21 mouse cellular contexts compared by ENCODE assay signal in genomic region chr17:68710701-68711100, GRCm38 (mm10).
DNase-seq lines count a peak whose midpoint lies in the region; ATAC-seq and TF ChIP-seq lines count a peak whose summit lies in the region.
"Had no signal": no experiment of that assay in that cellular context is flagged by ENCODE, and none has a peak within 500 bp of the region (broad histone marks: within the 10 kb centered on the region; RNA-seq: fewer than 3 reads in every experiment).

No protein-coding gene starts in this region.

- H3K4me1 ChIP-seq in embryonic facial prominence, embryonic 14.5 days (ENCODE audit: control insufficient read depth, insufficient read depth, low read length): no peaks in the 10 kb centered on the region
- H3K4me1 ChIP-seq in embryonic facial prominence, embryonic 10.5 days: no peaks in the 10 kb centered on the region
- H3K4me1 ChIP-seq in forebrain, embryonic 11.5 days (replicated peaks; ENCODE audit: control insufficient read depth, insufficient read depth, low read length): no peaks in the 10 kb centered on the region
- H3K4me1 ChIP-seq: hindbrain, embryonic 10.5 days; limb, embryonic 10.5 days; midbrain, embryonic 12.5 days; neural tube, embryonic 15.5 days had no signal

- H3K9me3 ChIP-seq in embryonic facial prominence, embryonic 14.5 days (ENCODE audit: control insufficient read depth, low read length): no peaks in the 10 kb centered on the region
- H3K9me3 ChIP-seq in embryonic facial prominence, embryonic 10.5 days: no peaks in the 10 kb centered on the region
- H3K9me3 ChIP-seq in forebrain, embryonic 11.5 days (ENCODE audit: control insufficient read depth, low read length): no peaks in the 10 kb centered on the region
- H3K9me3 ChIP-seq: hindbrain, embryonic 10.5 days; limb, embryonic 10.5 days; midbrain, embryonic 12.5 days; neural tube, embryonic 15.5 days had no signal

- TF ChIP-seq POLR2A in myocyte (IDR thresholded peaks at IDR 0.05; ENCODE audit: insufficient read length, low read depth): no peak

- H3ac ChIP-seq in myocyte (ENCODE audit: control insufficient read depth, insufficient read length): no peak overlapping the region

- ATAC-seq in embryonic facial prominence, embryonic 14.5 days (ENCODE audit: low read depth): peak; percentile 44; the same call in 1 of the 2 replicates
- no peak for ATAC-seq in activated CD4-positive, CD25-positive, alpha-beta regulatory T cell, adult 4 months
- ATAC-seq in forebrain, embryonic 11.5 days (replicated peaks; ENCODE audit: low FRiP score): no peak
- ATAC-seq: forebrain, embryonic 14.5 days; liver, postnatal 0 days had no signal

- no peaks in the 10 kb centered on the region for H3K79me2 ChIP-seq in myocyte (ENCODE audit: control insufficient read depth, insufficient read depth)

- H3K4me3 ChIP-seq in embryonic facial prominence, embryonic 14.5 days (ENCODE audit: low read depth, low read length): no peak overlapping the region
- H3K4me3 ChIP-seq in embryonic facial prominence, embryonic 10.5 days: no peak overlapping the region
- no peak overlapping the region for H3K4me3 ChIP-seq in myocyte
- H3K4me3 ChIP-seq in forebrain, embryonic 11.5 days (ENCODE audit: low read depth, low read length): no peak overlapping the region
- H3K4me3 ChIP-seq: hindbrain, embryonic 10.5 days; limb, embryonic 10.5 days; midbrain, embryonic 12.5 days; neural tube, embryonic 15.5 days had no signal

- no peak overlapping the region for H3K9ac ChIP-seq in embryonic facial prominence, embryonic 14.5 days (ENCODE audit: low read depth, low read length)
- no peak overlapping the region for H3K9ac ChIP-seq in forebrain, embryonic 11.5 days (ENCODE audit: low read length)
- H3K9ac ChIP-seq: liver, postnatal 0 days; midbrain, embryonic 12.5 days; neural tube, embryonic 15.5 days had no signal

- DNase-seq in embryonic facial prominence, embryonic 14.5 days (ENCODE audit: low spot score): peak; percentile 33
- DNase-seq in embryonic facial prominence, embryonic 10.5 days (ENCODE audit: low spot score): no peak
- DNase-seq in right cerebral cortex, adult 2 months (ENCODE audit: low spot score in 2 of 2): peak; percentile 8 to 11
- DNase-seq in right cerebral cortex, postnatal 36 days (ENCODE audit: low spot score in 2 of 2): no peak
- no peak for DNase-seq in forebrain, embryonic 11.5 days (ENCODE audit: low spot score)
- DNase-seq: cerebellum, postnatal 36 days; gastrocnemius, postnatal 36 days; kidney, adult 2 months; kidney, postnatal 14 days; layer of hippocampus, adult 9-11 months; liver, postnatal 0 days; lung, postnatal 10 days; thymus, adult 18-20 months had no signal

- H3K36me3 ChIP-seq in embryonic facial prominence, embryonic 14.5 days (ENCODE audit: control insufficient read depth, insufficient read depth, low read length): no peaks in the 10 kb centered on the region
- no peaks in the 10 kb centered on the region for H3K36me3 ChIP-seq in embryonic facial prominence, embryonic 10.5 days (replicated peaks)
- no peaks in the 10 kb centered on the region for H3K36me3 ChIP-seq in myocyte (ENCODE audit: control insufficient read depth, insufficient read depth)
- no peaks in the 10 kb centered on the region for H3K36me3 ChIP-seq in forebrain, embryonic 11.5 days (ENCODE audit: control insufficient read depth, insufficient read depth, low read length)
- H3K36me3 ChIP-seq: hindbrain, embryonic 10.5 days; limb, embryonic 10.5 days; midbrain, embryonic 12.5 days; neural tube, embryonic 15.5 days had no signal

- 0 out of 2 replicates have a peak, but pooled peaks cover 3% of the 10 kb centered on the region for H3K27me3 ChIP-seq in embryonic facial prominence, embryonic 14.5 days (replicated peaks; ENCODE audit: control insufficient read depth, insufficient read depth, low read length)
- H3K27me3 ChIP-seq in embryonic facial prominence, embryonic 10.5 days (replicated peaks; ENCODE audit: low read depth, poor library complexity, severe bottlenecking): no peaks in the 10 kb centered on the region
- no peaks in the 10 kb centered on the region for H3K27me3 ChIP-seq in myocyte (ENCODE audit: control insufficient read depth, insufficient read depth, insufficient read length)
- no peaks in the 10 kb centered on the region for H3K27me3 ChIP-seq in forebrain, embryonic 11.5 days (ENCODE audit: control insufficient read depth, insufficient read depth, low read length)
- H3K27me3 ChIP-seq: CH12.LX; midbrain, embryonic 12.5 days; neural tube, embryonic 15.5 days had no signal

- WGBS in embryonic facial prominence, embryonic 14.5 days: 66% methylated on average over 5 of the region's 5 CpGs
- 82% methylated on average over 5 of the region's 5 CpGs for WGBS in embryonic facial prominence, embryonic 10.5 days
- WGBS in forebrain, embryonic 11.5 days: 80% methylated on average over 5 of the region's 5 CpGs

- no peak overlapping the region for H3K27ac ChIP-seq in embryonic facial prominence, embryonic 14.5 days (replicated peaks; ENCODE audit: low read depth, low read length)
- H3K27ac ChIP-seq in embryonic facial prominence, embryonic 10.5 days (replicated peaks): no peak overlapping the region
- H3K27ac ChIP-seq in forebrain, embryonic 11.5 days (ENCODE audit: low read depth, low read length): no peak overlapping the region
- H3K27ac ChIP-seq: hindbrain, embryonic 10.5 days; limb, embryonic 10.5 days; midbrain, embryonic 12.5 days; neural tube, embryonic 15.5 days had no signal

- no peak overlapping the region for H3K4me2 ChIP-seq in embryonic facial prominence, embryonic 14.5 days (ENCODE audit: low read depth, low read length)
- H3K4me2 ChIP-seq in myocyte (ENCODE audit: low read depth): peak overlapping the region; percentile 56
- H3K4me2 ChIP-seq in forebrain, embryonic 11.5 days (ENCODE audit: low read depth, low read length, severe bottlenecking): no peak overlapping the region
- H3K4me2 ChIP-seq: midbrain, embryonic 12.5 days; neural tube, embryonic 15.5 days had no signal

TF ChIP-seq in myocyte, 11 proteins besides CTCF, POLR2A, EP300 and RAD21:
- no peak for TF ChIP-seq MYOG (IDR thresholded peaks at IDR 0.05; ENCODE audit: control insufficient read depth in 1 of 3, insufficient read depth in 1 of 3, insufficient read length in 2 of 3, low read depth in 2 of 3)
- no peak for TF ChIP-seq POLR2AphosphoS2 (IDR thresholded peaks at IDR 0.05; ENCODE audit: insufficient read length, low read depth)
- TF ChIP-seq USF1 (IDR thresholded peaks at IDR 0.05; ENCODE audit: low read depth): no peak
- TF ChIP-seq E2F4 (IDR thresholded peaks at IDR 0.05; ENCODE audit: insufficient read depth): no peak
- TF ChIP-seq SRF (IDR thresholded peaks at IDR 0.05; ENCODE audit: control insufficient read depth, insufficient read length, low read depth): no peak
- TF ChIP-seq TCF3 (IDR thresholded peaks at IDR 0.05; ENCODE audit: insufficient read length, low read depth): no peak
- TF ChIP-seq REST (IDR thresholded peaks at IDR 0.05; ENCODE audit: insufficient read depth, insufficient read length): no peak
- no peak for TF ChIP-seq MYOD1 (IDR thresholded peaks at IDR 0.05; ENCODE audit: control insufficient read depth in 1 of 3, insufficient read length in 2 of 3, low read depth in 2 of 3)
- no peak for TF ChIP-seq CEBPB (IDR thresholded peaks at IDR 0.05; ENCODE audit: insufficient read depth, poor library complexity, severe bottlenecking)
- TF ChIP-seq MAX (IDR thresholded peaks at IDR 0.05; ENCODE audit: low read depth): no peak
- TF ChIP-seq TCF12 (IDR thresholded peaks at IDR 0.05; ENCODE audit: insufficient read depth, poor library complexity, severe bottlenecking): no peak

Comparison
In these comparisons a context has a peak if more than half of its experiments do, and no peak if none do; other contexts are left out.
1. DNase-seq: peak in embryonic facial prominence, embryonic 14.5 days (single experiment) and right cerebral cortex, adult 2 months (2 of 2); none in embryonic facial prominence, embryonic 10.5 days (single experiment), right cerebral cortex, postnatal 36 days (0 of 2) and forebrain, embryonic 11.5 days (single experiment).